Mouse (Mus musculus) lung, embryonic 16.5 days (tissue): ENCODE results near the gene Mex3a. TPM values are rescaled to one million over a fixed set of nuclear protein-coding genes. Genes with fewer than 3 reads are reported as not detected.

Source experiments
- ATAC-seq: fragments of 200-750 bp; cut with Nextera tagmentation; 2 replicates; pipeline ENCODE4 v1.8.0; 2017; ENCODE audit warnings: low read depth, mild to moderate bottlenecking, moderate library complexity
- H3K27ac ChIP-seq: fragments of 300-500 bp; sonication (generic); 2 replicates; pipeline ENCODE4 v1.5.1; 2014; ENCODE audit warnings: mild to moderate bottlenecking, control low read depth, low read length
- H3K27me3 ChIP-seq: fragments of 300-500 bp; sonication (generic); 2 replicates; pipeline ENCODE4 v1.6.1; 2014; ENCODE audit warnings: low read depth, low read length, mixed read lengths; ENCODE audit not compliant: control insufficient read depth, insufficient read depth
- H3K36me3 ChIP-seq: fragments of 300-500 bp; sonication (generic); 2 replicates; pipeline ENCODE4 v1.6.1; 2014; ENCODE audit warnings: low read length; ENCODE audit not compliant: control insufficient read depth, insufficient read depth
- H3K4me1 ChIP-seq: fragments of 300-500 bp; sonication (generic); replicated peaks from 2 replicates; pipeline ENCODE4 v1.6.1; 2014; ENCODE audit warnings: low read length, mixed read lengths; ENCODE audit not compliant: control insufficient read depth, insufficient read depth
- H3K4me2 ChIP-seq: fragments of 300-500 bp; sonication (generic); 2 replicates; pipeline ENCODE4 v1.6.1; 2014; ENCODE audit warnings: low read depth, low read length, control low read depth
- H3K4me3 ChIP-seq: fragments of 300-500 bp; sonication (generic); 2 replicates; pipeline ENCODE4 v1.5.1; 2014; ENCODE audit warnings: mild to moderate bottlenecking, low read length, control low read depth
- H3K9ac ChIP-seq: fragments of 300-500 bp; sonication (generic); 2 replicates; pipeline ENCODE4 v1.6.1; 2014; ENCODE audit warnings: low read length, control low read depth
- H3K9me3 ChIP-seq: fragments of 300-500 bp; sonication (generic); 2 replicates; pipeline ENCODE4 v1.6.1; 2016; ENCODE audit warnings: low read length; ENCODE audit not compliant: control insufficient read depth
- WGBS: fragments of 180-500 bp; shearing (Covaris S2); extraction: QIAGEN DNeasy Blood & Tissue Kit; methylation state at CpG from one replicate; pipeline ENCODE4 v1.1.7; 2014; 5-methylcytosine and 5-hydroxymethylcytosine counted together
- polyA plus RNA-seq: library from polyadenylated mRNA; unstranded; fragments of >200 nt; fragmentation: Nextera tagmentation; extraction: Ambion mirVana; gene quantifications from 2 replicates; pipeline ENCODE4 v1.2.1, GENCODE M21; 2015

Gene Mex3a
- polyA plus RNA-seq, 1 experiment from 2014 or later, result 13.5 TPM

DNA sequence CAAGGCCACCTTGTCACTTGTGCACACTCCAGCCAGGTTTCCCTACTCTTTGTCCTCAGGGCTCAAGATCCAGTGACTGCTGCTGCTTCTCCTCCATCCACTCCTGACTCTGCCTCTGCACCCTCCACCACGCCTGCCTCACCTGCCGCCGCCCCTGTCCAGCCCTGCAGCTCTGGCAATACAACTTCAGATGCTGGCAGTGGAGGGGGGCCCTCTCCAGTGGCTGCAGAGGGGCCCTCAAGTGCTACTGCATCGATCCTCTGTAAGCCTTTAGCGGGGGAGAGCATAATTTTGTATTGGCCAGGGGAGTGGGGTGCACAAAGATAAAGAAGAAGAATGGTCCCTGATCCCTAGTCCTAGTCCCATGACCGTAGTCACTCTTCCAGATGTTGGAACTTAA is 23.5 kb downstream of the Mex3a start:
- Histone ChIP-seq H3K4me2 (no peak overlapping the region), H3K4me3 (no peak overlapping the region), H3K9me3 (no peaks in the 10 kb centered on the region), H3K36me3 (peaks cover 38% of the 10 kb centered on the region), H3K4me1 (peaks cover 23% of the 10 kb centered on the region), H3K9ac (no peak overlapping the region), H3K27ac (no peak overlapping the region), H3K27me3 (no peaks in the 10 kb centered on the region)
- WGBS, result 91% methylated on average over 6 of the region's 6 CpGs
- ATAC-seq, result no peak

DNA sequence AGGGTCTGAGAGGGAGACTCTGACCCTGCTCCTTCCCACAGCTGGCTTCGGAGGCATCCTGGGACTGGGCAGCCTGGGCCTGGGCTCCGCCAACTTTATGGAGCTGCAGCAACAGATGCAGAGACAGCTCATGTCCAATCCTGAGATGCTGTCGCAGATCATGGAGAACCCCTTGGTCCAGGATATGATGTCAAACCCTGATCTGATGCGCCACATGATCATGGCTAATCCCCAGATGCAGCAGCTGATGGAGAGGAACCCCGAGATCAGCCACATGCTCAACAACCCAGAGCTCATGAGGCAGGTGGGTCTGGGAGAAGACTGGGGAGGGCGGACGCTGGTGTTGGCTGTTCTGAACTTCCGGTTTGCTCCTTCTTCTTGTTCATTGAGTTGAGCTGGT is 24.4 kb downstream of the Mex3a start:
- peaks cover 44% of the 10 kb centered on the region for H3K36me3 ChIP-seq
- WGBS, result 92% methylated on average over 8 of the region's 8 CpGs
- ATAC-seq, result no peak

DNA sequence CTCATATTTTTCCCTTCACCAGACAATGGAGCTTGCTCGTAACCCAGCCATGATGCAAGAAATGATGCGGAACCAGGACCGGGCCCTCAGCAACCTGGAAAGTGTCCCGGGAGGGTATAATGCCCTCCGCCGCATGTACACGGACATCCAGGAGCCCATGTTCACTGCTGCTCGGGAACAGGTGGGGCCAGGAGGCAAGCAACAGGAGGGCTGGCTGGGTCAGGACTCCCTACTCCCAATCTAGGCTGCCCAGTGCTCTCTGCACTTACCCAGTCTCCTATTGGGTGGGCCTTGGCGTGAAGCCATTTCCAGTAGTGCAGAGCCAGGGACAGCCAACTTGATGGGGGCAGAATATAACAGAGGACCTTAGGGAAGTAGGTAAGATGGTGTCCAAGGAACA is 27.4 kb downstream of the Mex3a start:
- Histone ChIP-seq H3K4me3 (no peak overlapping the region), H3K36me3 (peaks cover 59% of the 10 kb centered on the region), H3K4me1 (peaks cover 11% of the 10 kb centered on the region), H3K27me3 (no peaks in the 10 kb centered on the region), H3K9me3 (no peaks in the 10 kb centered on the region), H3K9ac (no peak overlapping the region), H3K4me2 (no peak overlapping the region), H3K27ac (no peak overlapping the region)
- WGBS, result 93% methylated on average over 9 of the region's 9 CpGs
- ATAC-seq, result no peak

More for the DNA sequence above, 24.4 kb downstream of the Mex3a start:
- no peak overlapping the region for H3K4me3 ChIP-seq
- no peak overlapping the region for H3K4me2 ChIP-seq
- no peaks in the 10 kb centered on the region for H3K9me3 ChIP-seq
- no peaks in the 10 kb centered on the region for H3K27me3 ChIP-seq
- H3K27ac ChIP-seq, result no peak overlapping the region
- peaks cover 20% of the 10 kb centered on the region for H3K4me1 ChIP-seq
- no peak overlapping the region for H3K9ac ChIP-seq

DNA sequence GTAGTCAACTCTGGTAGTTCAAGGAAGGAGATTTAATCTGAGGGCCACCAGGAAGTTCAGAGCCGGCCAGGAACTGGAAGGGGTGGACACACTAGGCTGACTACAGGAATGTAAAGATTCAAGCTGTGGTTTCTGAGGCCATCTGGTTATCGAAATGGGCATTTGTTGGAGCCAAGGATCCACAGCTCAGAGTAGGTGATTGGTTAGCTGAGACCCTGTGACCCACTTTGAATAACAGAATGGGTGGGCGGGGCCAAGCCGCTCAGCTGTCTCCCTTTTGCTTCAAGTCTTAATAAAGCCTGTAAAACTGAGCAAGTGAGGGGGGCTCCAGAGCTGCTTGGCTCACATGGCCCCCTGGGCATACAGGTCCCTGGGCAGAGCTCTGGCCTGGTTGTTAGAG is 29.8 kb downstream of the Mex3a start:
- Histone ChIP-seq H3K27ac (no peak overlapping the region), H3K4me2 (no peak overlapping the region), H3K27me3 (no peaks in the 10 kb centered on the region), H3K4me1 (no peaks in the 10 kb centered on the region), H3K4me3 (no peak overlapping the region), H3K9me3 (no peaks in the 10 kb centered on the region), H3K36me3 (peaks cover 60% of the 10 kb centered on the region), H3K9ac (no peak overlapping the region)
- 72% methylated on average over 4 of the region's 4 CpGs for WGBS
- no peak for ATAC-seq

DNA sequence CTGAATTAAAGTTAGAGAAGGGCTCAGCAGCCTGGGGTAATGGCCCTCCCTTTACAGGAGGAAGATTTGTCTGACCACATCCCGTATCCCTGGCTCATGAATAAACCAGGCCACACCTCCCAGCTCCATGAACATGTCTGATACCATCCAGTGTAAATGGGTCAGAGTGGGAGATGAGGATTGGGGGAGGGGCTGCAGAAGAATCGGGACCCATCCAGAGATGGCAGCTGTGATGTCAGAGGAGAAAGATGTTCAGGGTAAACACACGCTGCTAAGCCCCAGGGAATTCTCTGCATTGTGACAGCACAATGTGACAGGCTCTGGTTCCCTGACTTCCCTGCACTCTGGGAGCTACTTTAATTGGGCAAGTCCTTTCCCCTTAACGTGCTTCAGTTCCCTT is 31.2 kb downstream of the Mex3a start:
- Histone ChIP-seq H3K9me3 (no peaks in the 10 kb centered on the region), H3K36me3 (peaks cover 67% of the 10 kb centered on the region), H3K27ac (no peak overlapping the region), H3K4me2 (no peak overlapping the region), H3K27me3 (no peaks in the 10 kb centered on the region), H3K4me1 (no peaks in the 10 kb centered on the region), H3K4me3 (no peak overlapping the region), H3K9ac (no peak overlapping the region)
- WGBS, result 66% methylated on average over 4 of the region's 4 CpGs
- peak; percentile 26; the same call in 1 of the 2 replicates for ATAC-seq

DNA sequence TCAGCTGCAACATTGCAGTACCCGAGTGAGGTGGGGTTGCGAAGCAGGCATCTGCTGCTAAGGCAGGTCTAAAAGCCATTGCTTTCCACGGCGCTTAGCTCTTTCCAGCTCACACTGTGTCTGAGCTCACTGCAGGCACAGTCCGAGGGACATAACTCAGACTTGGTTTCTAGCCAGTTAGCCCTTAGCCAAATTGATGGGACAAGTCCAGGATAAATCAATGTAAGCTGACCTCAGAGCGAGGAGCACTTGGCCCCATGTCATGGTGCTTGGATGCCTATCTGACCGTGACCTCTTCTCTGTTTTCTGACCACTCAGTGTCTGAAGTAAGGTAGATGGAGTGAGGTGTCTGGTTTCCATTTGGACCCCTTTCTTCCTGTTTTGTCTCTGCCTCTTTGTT is 31.8 kb downstream of the Mex3a start:
- Histone ChIP-seq H3K27me3 (no peaks in the 10 kb centered on the region), H3K4me1 (no peaks in the 10 kb centered on the region), H3K36me3 (peaks cover 67% of the 10 kb centered on the region), H3K27ac (no peak overlapping the region), H3K4me3 (no peak overlapping the region), H3K4me2 (no peak overlapping the region), H3K9me3 (no peaks in the 10 kb centered on the region), H3K9ac (no peak overlapping the region)
- no peak for ATAC-seq
- 83% methylated on average over 7 of the region's 7 CpGs for WGBS

DNA sequence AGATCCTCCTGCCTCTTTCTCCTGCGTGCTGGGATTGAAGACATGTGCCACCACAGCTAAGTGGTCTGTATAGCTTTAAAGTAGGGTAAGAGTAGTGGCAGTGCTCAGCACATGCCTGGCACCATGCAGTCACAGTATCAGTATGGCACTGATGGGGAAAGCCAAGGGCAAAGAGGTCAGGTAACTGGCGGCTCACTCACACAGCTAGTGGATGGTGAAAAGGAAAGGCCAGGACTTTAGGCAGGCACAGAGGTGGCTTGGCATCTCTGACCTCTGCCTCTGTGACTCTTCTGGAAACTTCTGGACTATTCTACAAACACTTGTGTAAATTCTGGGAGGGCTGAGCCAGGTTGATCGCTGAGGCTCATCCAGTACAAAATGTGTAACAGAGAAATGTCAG is 33.9 kb downstream of the Mex3a start:
- ATAC-seq, result no peak

DNA sequence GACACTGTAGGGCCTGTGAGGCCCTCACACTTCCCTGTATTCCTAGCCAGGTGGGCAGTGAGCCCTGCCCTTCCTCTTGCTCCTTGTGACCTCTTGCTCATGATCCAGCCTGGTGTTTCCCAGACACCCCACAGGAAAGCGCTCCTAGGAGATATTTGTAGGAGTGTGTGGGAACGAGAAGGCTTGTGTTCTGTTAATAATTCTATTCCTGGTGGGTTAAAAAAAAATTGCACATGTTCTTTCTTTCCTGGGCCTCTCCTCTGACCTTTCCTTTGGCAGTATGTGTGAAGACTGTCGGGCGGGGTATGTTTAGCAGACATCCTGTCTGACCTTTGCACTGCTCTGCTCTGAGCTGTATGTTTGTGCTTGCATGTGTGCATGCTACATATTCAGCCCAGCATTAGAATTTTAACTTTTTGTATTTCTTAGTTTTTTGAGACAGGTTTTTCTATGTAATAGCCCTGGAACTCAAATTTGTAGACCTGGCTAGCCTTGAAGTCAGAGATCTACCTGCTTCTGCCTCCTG is 34.4 kb downstream of the Mex3a start:
- H3K4me1 ChIP-seq, result no peaks in the 10 kb centered on the region
- ATAC-seq, result no peak
- no peaks in the 10 kb centered on the region for H3K27me3 ChIP-seq
- no peaks in the 10 kb centered on the region for H3K9me3 ChIP-seq
- no peak overlapping the region for H3K4me2 ChIP-seq
- no peak overlapping the region for H3K4me3 ChIP-seq
- H3K27ac ChIP-seq, result no peak overlapping the region
- WGBS, result 71% methylated on average over 4 of the region's 4 CpGs
- H3K9ac ChIP-seq, result no peak overlapping the region
- H3K36me3 ChIP-seq, result peaks cover 53% of the 10 kb centered on the region

More for the DNA sequence above, 33.9 kb downstream of the Mex3a start:
- 87% methylated on average over 3 of the region's 3 CpGs for WGBS
- Histone ChIP-seq H3K9ac (no peak overlapping the region), H3K4me3 (no peak overlapping the region), H3K9me3 (no peaks in the 10 kb centered on the region), H3K4me2 (no peak overlapping the region), H3K36me3 (peaks cover 56% of the 10 kb centered on the region), H3K27ac (no peak overlapping the region), H3K27me3 (no peaks in the 10 kb centered on the region), H3K4me1 (no peaks in the 10 kb centered on the region)

DNA sequence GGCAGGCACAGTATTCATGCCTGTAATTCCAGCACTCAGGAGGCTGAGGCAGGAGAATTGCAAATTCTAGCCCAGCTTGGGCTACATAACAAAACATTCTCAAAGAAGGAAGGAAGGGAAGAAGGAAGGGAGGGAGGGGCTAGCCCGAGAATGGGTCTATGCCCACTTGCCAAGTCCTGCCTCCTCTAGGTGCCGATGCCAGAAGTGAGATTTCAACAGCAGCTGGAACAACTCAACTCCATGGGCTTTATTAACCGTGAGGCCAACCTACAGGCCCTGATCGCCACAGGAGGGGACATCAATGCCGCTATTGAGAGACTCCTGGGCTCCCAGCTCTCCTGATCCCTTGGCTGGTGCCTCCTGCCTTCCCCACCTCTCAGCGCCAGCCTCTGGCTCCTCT is 35.7 kb downstream of the Mex3a start:
- no peaks in the 10 kb centered on the region for H3K27me3 ChIP-seq
- H3K4me1 ChIP-seq, result no peaks in the 10 kb centered on the region
- ATAC-seq, result peak; percentile 50; the same call in 1 of the 2 replicates
- 77% methylated on average over 6 of the region's 6 CpGs for whole genome bisulfite sequencing
- no peak overlapping the region for H3K9ac ChIP-seq
- H3K4me2 ChIP-seq, result no peak overlapping the region
- H3K36me3 ChIP-seq, result peaks cover 49% of the 10 kb centered on the region
- H3K4me3 ChIP-seq, result no peak overlapping the region
- H3K27ac ChIP-seq, result no peak overlapping the region
- no peaks in the 10 kb centered on the region for H3K9me3 ChIP-seq

DNA sequence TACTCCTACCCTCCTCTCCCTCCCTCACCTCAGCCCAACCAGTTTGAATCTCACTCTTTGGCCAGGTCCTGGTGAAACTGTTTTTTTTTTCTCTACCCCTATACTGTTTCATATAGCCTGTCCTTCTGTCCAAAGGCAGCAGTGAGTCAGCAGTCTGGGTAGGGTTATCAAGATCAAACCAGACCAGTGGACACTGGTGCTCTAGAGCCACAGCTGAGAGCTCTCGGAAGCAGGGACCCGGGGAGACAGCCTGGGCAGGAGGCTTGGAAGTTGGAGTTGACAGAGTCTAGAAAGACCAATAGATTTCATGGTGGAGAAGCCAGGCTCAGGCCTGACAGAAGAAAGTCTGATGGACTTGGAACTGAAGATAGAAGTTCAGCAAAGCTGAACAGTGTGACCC is 36.4 kb downstream of the Mex3a start:
- Histone ChIP-seq H3K27ac (no peak overlapping the region), H3K27me3 (no peaks in the 10 kb centered on the region), H3K36me3 (peaks cover 43% of the 10 kb centered on the region), H3K9ac (no peak overlapping the region), H3K4me1 (no peaks in the 10 kb centered on the region), H3K4me3 (no peak overlapping the region), H3K4me2 (no peak overlapping the region), H3K9me3 (no peaks in the 10 kb centered on the region)
- ATAC-seq, result no peak
- 95% methylated on average over 2 of the region's 2 CpGs for WGBS
